Mouse (Mus musculus) liver, adult (tissue): Measurements from ENCODE around the gene Zfp979.
"Not testable (repeated sequence)": the region's sequence is repeated elsewhere in the genome, so short reads cannot be mapped to it uniquely, and the experiment has no call there.

Source experiments
- GATA4 ChIP-seq: IDR thresholded peaks from 2 replicates; pipeline ENCODE4 v1.6.1; 2014; ENCODE audit warnings: mild to moderate bottlenecking, low read length; ENCODE audit not compliant: insufficient replicate concordance

Zfp979 gene

DNA sequence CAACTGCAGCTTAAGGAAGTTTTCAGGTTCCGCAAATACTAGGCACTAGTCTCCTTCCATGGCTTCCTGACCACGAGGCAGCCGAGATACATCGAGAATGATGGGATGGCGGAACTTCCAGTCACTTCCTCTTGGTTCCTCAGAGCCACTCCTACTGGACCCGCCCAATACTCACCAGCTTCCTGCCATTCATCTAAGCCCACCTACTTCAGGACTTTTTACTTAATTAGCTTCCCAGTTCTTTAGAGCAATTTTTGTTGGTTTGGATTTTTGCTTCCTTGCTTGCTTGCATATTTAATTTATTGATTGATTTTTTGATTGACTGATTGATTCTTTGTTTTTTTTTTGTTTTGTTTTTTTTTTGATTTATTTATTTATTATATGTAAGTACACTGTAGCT is at the start of gene Zfp979:
Gene Zfp979, minus strand, starts transcription at position 101 of the 400 bp plus-strand sequence.
- not testable (repeated sequence) for TF ChIP-seq GATA4

DNA sequence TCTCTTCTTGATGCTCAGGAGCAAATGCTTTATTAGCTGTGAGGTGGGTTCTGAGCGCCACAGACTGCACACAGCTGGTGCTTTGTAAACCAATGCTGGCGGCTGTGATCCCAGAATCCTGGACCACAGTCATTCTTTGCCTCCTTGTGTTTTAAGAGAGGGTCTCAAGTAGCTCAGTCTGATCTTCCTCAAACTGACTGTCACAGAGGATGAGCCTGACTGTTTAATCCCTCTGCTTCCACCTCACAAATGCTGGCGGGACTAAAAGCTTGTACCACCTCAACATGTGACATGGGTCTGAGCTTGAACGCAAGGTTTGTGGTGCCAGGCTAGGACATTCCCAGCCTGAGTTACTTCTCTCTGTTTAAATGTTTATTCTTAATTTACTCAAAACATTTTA is 36.8 kb downstream of the Zfp979 start:
- TF ChIP-seq GATA4: no peak

DNA sequence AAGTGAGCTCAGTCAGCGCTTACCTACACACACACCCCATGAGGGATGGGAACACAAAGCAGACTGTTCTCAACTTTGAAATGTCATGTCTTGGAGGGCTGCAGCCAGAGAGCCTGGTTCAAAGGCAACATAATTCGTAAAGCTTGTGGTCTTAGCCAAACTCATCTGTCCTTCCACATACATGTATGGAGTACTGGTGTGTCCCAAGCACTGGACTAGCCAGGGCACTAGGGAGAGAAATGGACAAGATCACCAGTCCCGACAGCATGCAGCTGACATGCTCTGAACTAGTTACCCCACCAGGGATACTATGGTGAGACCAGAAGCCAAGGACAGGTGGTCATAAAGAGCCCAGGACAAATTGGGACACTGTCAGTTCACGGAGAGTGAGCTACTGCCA is 38.5 kb downstream of the Zfp979 start:
- TF ChIP-seq GATA4: no peak

DNA sequence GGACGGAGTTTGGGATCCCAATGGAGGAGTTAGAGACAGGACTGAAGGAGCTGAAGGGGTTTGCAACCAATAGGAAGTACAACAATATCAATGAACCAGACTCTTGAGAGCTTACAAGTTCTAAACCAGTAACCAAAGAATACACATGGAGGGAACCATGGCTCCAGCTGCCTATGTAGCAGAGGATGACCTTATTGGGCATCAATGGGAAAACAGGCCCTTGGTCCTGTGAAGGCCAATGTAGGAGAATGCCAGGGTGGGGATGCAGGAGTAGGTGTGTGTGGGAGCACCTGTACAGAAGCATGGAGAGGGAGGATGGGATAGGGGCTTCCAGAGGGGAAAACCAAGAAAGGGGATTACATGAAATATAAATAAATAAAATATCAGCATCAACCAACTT is 40.4 kb downstream of the Zfp979 start:
- no peak for TF ChIP-seq GATA4

DNA sequence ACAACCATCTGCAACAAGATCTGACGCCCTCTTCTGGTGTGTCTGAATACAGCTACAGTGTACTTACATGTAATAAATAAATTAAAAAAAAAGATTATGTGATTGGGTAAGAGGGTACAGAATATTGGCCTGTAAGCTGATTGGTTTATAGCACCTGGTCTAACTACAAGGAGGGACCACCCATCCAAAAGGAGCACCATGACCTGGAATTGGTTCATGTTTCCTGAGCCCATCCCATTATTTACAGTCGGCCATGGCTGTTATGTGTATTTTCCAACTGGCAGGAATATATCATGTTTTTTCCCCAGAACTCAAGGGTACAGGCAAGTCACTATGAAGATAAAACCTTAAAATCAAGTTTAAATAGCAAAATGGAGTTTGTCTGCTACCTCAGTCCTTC is 43.5 kb downstream of the Zfp979 start:
- no peak for TF ChIP-seq GATA4

DNA sequence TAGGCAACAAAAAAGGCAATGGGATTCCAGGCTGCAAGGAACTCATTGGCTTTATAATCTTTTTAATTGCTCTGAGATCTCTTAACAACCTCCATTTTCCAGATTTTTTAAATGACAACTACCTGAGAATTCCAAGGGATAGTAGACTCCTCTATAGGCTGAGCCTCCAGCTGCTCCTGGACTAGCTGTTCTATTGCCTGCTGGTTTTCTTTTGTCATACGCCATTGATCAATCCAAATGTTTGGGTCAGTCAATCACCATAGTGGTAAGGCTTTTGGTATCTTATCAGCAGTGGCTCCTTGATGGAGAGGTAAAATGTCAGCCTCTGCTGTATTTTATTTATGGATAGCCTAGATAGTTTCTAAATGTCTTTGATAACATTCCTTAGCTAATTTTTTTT is 44.6 kb downstream of the Zfp979 start:
- TF ChIP-seq GATA4: no peak

DNA sequence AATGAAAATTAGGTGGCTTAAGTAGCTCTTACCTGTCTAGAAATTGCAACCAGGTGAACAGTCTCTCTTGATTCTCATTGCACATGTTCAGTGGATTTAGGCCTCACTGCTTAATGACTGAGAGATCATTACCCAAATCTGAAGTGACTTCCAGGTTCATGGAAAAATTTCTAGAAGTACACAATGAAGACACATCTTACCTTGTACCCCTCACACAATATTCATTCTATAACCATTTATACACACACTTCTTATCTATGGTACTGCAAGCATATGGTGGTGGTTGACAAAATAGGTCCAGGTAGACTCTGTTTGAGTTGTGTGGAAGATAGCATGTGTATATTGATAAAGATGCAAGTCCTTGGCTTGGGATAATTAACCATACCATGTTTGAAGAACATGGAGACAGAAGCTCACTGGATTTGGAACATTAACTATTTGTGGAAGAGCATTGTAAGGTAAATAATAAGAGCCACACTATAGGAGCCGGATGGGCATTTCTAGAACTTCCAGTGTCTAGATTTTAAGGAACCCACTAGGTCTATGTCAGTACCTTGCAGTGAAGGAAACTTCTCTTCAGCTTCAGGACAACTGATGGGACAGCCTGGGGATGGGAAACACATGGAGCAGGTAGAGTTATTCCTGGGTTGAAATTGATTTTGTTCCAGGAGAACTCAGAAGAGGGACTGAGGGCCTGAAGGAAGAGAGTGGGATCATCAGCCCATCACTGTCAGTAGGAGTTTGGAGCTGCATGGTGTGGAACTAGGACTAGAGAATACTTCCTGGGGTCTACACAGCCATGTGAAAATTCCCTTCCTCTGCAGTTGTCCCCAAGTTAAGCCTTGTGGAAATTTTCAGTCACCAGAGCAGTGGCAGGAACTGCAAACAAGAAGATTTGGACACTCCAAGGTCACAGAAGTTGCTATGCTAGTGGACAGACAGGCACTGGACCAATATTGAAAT is 55.5 kb downstream of the Zfp979 start:
- TF ChIP-seq GATA4: no peak

DNA sequence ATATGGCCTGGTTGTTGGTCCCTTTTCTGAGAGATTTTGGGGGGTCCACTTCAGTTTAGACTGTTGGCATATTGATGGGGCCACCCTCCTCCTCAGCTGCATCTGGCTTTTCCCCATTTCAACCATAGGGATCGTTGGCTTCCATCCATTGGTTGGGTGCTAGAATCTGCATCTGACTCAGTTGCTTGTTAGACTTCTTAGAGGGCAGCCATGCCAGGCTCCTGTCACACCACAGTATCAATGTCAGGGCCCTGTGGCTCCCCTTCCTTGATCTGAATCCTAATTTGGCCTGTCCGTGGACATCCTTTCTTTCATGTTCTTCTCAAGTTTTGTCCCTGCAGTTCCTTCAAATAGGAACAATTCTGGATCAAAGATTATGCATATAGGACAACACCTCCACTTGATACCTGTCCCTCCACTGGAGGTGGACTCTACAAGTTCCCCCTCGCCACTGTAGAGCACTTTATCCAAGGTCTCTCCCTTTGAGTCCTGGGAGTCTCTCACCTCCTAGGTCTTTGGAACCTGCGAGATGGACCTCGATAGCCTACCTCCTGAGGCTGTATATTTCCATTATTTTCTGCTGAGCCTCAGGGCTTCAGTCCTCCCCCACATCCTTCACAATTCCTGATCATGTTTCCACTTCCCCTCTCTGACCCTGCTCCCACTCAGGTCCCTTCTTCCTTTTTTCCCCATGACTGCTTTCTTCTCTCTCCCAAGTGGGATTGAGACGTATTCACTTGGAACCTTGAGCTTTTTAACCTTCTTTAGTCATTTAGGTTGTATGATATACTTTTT is 76.7 kb downstream of the Zfp979 start:
- no peak for TF ChIP-seq GATA4
